Mouse (Mus musculus) bone marrow macrophage, adult 2 months (primary cell): Measurements from ENCODE around the gene Crp.

Experiments
- CTCF ChIP-seq: IDR thresholded peaks from 2 replicates; pipeline ENCODE4 v1.5.1; 2012; ENCODE audit warnings: low read depth, mild to moderate bottlenecking, low read length, moderate library complexity
- POLR2A ChIP-seq: IDR thresholded peaks from 2 replicates; pipeline ENCODE4 v1.6.1; 2012; ENCODE audit warnings: mild to moderate bottlenecking, low read depth, low read length, borderline replicate concordance

DNA sequence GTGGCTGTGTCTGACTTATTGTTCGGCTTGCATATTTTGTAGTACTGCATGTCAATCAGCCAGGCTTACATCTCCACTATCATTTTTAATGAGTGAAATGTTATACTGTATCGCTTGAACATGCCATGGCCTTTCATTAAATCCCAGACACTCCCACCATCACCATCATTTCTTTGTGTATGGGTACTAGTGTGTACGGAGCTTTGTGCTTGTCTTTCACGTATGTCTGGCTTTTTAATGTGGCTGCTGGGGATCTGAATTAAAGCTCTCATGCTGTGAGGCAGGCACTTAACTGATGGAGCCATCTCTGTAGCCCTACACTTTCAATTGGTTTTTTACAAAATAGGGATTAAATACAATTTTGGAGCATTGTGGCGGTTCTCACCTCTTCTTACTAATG is 81.3 kb downstream of the Crp start:
- TF ChIP-seq CTCF (no peak), POLR2A (no peak)
